Mouse (Mus musculus) central nervous system, embryonic 18 days (tissue): Measurements from ENCODE around the gene Glycam1. TPM values are rescaled to one million over a fixed set of nuclear protein-coding genes. Genes with fewer than 3 reads are reported as not detected.

Source experiments
- polyA plus RNA-seq: library from polyadenylated mRNA; depleted of rRNA; stranded (reverse); fragments of >200 nt; gene quantifications from 2 replicates; pipeline ENCODE4 v1.2.3, GENCODE M21; 2012; rRNA removed

Gene Glycam1
- polyA plus RNA-seq = not detected in 2 replicates

DNA sequence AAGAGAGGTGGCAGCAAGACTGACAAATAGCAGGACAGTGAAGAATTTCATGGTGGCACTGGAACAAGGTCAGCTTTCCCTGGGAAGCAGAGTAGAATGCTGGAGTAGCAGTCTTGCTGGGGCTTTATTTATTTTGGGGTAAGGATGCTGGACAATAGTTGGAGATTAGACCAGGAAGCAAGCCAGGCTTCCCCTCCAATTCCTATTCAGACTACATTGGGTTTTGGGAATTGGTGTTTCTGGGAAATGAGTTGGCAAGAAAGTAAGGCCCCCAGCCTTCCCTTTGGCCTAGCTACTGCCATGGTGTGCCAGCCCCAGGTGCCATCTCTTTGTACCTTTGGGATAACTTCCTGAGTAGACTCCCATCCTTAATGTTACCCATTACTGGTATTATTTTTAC lies at the start of gene Glycam1:
Gene Glycam1, minus strand, starts transcription at position 101 of the 400 bp plus-strand sequence.

DNA sequence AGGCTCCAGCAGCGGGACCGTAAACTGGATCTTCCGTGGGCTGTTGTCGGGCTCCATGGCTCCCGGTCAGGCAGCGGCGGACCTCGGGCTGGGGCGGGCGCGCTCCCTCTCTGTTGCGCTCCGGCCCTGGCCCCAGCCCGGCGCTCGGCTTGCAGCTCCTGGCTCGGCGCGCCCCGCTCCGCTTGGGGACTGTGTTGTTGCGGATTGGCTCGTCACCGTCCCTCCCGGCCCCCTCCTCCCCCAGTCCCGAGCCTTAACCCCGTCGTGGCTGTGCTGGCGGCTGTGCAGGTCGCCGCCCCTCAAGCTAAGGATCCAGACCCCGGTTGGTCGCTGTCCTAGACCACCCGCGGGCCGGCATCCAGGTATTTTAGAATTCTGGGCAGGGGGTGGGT lies 27.1 kb downstream of the Glycam1 start, which contains the start of gene Ppp1r1a:
Gene Ppp1r1a, minus strand, starts transcription at position 182 of the 392 bp plus-strand sequence.

Other genes starting within 250 kb of the Glycam1 start
- 20.7 and 25.0 TPM in 2 replicates for gene Zfp385a, start 225.0 kb downstream of the Glycam1 start, polyA plus RNA-seq
- gene Itga5, start 198.3 kb downstream of the Glycam1 start, polyA plus RNA-seq = 5.1 and 6.9 TPM in 2 replicates
- gene Gtsf1, start 134.6 kb downstream of the Glycam1 start, polyA plus RNA-seq = 0.15 TPM in 1 of 2 replicates, not detected in the other
- gene Gtsf2, start 116.6 kb downstream of the Glycam1 start, polyA plus RNA-seq = 0.25 TPM in 1 of 2 replicates, not detected in the other
- 1.7 and 2.0 TPM in 2 replicates for gene Nckap1l, start 111.3 kb downstream of the Glycam1 start, polyA plus RNA-seq
- gene Pde1b, start 62.0 kb downstream of the Glycam1 start, polyA plus RNA-seq = 89.9 and 93.7 TPM in 2 replicates
- 107 and 113 TPM in 2 replicates for gene Ppp1r1a, start 27.1 kb downstream of the Glycam1 start, polyA plus RNA-seq
- not detected in 2 replicates for gene Mucl1, start 190.4 kb upstream of the Glycam1 start, polyA plus RNA-seq